Mouse (Mus musculus) cerebellum, adult 2 months (tissue): ENCODE measurements at regions not wholly inside any gene's neighbourhood (a gene's known extent, or its start where the extent isn't known, plus 50 kb on each side); places are given as distances from the start of the nearest gene placed in this dataset.

Source experiments
- DNase-seq, 2 experiments: peaks; one replicate each; pipeline ENCODE4 v3.0.0; 2021
- H3K27ac ChIP-seq: fragments of 200-500 bp; 2 replicates; pipeline ENCODE4 v1.5.1; 2012; ENCODE audit warnings: low read length, control low read depth, inconsistent platforms; ENCODE audit not compliant: insufficient read depth
- H3K27me3 ChIP-seq: fragments of 200-500 bp; 2 replicates; pipeline ENCODE4 v1.6.1; 2012; ENCODE audit warnings: inconsistent platforms, mild to moderate bottlenecking, low read length, moderate library complexity; ENCODE audit not compliant: control insufficient read depth, insufficient read depth
- H3K4me1 ChIP-seq: fragments of 200-500 bp; 2 replicates; pipeline ENCODE4 v1.6.1; 2011; ENCODE audit warnings: low read length; ENCODE audit not compliant: control insufficient read depth, insufficient read depth
- H3K4me3 ChIP-seq: fragments of 200-500 bp; replicated peaks from 2 replicates; pipeline ENCODE3; 2011; ENCODE audit warnings: mild to moderate bottlenecking, low read depth, low read length, control low read depth; ENCODE audit not compliant: insufficient read depth
- CTCF ChIP-seq: fragments of 200-500 bp; IDR thresholded peaks from 2 replicates; pipeline ENCODE4 v1.5.1; 2011; ENCODE audit warnings: low read depth, mild to moderate bottlenecking, control low read depth, low read length, moderate library complexity, borderline replicate concordance; ENCODE audit not compliant: insufficient read depth
- POLR2A ChIP-seq: fragments of 200-500 bp; IDR thresholded peaks from 2 replicates; pipeline ENCODE4 v1.6.1; 2011; ENCODE audit warnings: low read length, control low read depth, borderline replicate concordance; ENCODE audit not compliant: insufficient read depth
- WGBS: fragments of 180-500 bp; shearing (Covaris S2); methylation state at CpG from one replicate; pipeline ENCODE4 v1.1.7; 2018; 5-methylcytosine and 5-hydroxymethylcytosine counted together

DNA sequence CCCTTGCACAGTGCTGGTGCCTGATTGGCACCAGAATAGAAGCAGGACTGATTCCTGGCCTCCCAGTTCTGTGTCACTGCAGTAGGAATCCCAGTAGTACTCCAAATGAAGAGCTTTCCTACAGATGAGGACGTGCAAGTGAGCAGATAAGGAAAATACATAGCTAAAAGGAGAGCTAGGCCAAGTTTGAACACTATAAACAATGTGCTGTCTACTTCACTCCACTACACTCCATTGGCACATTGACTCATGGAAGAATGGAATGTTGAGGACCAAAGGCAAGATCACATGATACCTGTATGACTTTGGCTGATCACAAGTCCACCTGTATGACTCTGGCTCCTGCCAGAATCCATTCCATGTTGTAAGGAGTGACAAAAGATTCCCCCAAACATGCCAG, 215.9 kb upstream of the Rnf32 start:
- TF ChIP-seq POLR2A, result no peak
- TF ChIP-seq CTCF, result no peak
- Histone ChIP-seq H3K4me3 (no peak overlapping the region), H3K27ac (no peak overlapping the region), H3K4me1 (no peaks in the 10 kb centered on the region), H3K27me3 (no peaks in the 10 kb centered on the region)
- no peak for DNase-seq
- 65% methylated on average over 1 of the region's 1 CpGs for WGBS

DNA sequence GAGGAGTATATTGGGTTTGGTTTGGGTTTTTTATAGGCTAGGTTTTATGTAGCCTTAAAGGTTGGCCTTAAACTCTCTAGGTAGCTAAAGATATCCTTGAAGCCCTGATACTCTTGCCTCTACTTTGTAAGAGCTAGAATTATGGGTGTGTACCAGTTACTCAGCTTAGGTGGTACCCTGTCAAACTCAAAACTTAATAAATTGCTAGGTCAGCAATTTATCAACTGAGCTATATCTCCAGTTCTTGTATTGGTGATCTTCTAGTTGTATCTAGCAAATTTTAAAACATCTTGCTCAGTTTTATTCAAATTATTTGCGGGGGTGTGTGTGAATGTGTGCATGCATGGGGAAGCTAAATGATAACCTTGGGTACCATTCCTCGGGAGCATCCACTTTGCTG, 225.4 kb upstream of the Rnf32 start:
- WGBS, result 94% methylated on average over 2 of the region's 2 CpGs
- TF ChIP-seq POLR2A (no peak), CTCF (no peak)
- H3K4me1 ChIP-seq, result no peaks in the 10 kb centered on the region
- DNase-seq, result no peak
- H3K27ac ChIP-seq, result no peak overlapping the region
- no peak overlapping the region for H3K4me3 ChIP-seq
- H3K27me3 ChIP-seq, result no peaks in the 10 kb centered on the region

DNA sequence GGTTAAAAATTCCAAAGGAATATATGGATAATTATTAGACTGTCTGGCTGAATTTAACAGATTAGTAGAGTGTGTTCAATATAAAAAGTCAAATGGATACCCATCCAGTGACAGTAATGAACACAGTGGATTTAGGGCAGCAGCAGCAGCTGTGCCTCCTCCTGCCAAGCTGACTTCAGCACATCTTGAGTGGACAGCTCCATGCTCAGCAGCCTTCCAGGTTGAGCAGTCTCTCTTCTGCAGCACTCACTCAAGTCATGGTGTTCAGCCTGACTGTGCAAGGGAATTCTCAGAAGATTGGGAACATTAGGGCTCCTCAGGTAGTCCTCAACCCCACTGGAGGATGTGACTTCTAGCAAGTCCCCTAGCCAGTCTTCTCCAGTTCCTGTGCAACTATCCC, 240.8 kb upstream of the Rnf32 start:
- DNase-seq, result no peak
- Histone ChIP-seq H3K27ac (no peak overlapping the region), H3K4me3 (no peak overlapping the region), H3K4me1 (no peaks in the 10 kb centered on the region), H3K27me3 (no peaks in the 10 kb centered on the region)
- TF ChIP-seq CTCF, result no peak
- TF ChIP-seq POLR2A, result no peak

DNA sequence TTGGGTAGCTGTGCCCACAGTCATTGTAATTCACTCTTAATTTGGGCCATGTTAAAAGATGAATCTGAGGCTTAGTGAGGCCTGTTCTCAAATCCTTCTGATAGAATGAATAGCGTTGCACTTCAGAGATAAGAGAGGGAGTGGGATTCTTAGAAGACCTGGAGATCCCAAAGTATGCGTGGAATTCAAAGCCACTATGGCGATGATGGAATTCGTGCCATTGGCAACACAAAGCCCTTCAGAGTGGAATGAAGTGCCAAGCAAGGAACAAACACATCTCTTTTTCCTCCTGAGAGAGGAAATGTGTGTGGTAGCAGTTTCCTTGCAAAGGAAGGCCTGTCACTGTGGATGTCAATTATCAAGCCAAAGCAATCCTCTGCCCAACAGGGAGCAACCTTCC, 248.3 kb upstream of the Rnf32 start:
- H3K27ac ChIP-seq, result no peak overlapping the region
- no peaks in the 10 kb centered on the region for H3K4me1 ChIP-seq
- TF ChIP-seq CTCF (no peak), POLR2A (no peak)
- DNase-seq, result no peak
- WGBS, result 80% methylated on average over 4 of the region's 4 CpGs
- no peaks in the 10 kb centered on the region for H3K27me3 ChIP-seq
- H3K4me3 ChIP-seq, result no peak overlapping the region

DNA sequence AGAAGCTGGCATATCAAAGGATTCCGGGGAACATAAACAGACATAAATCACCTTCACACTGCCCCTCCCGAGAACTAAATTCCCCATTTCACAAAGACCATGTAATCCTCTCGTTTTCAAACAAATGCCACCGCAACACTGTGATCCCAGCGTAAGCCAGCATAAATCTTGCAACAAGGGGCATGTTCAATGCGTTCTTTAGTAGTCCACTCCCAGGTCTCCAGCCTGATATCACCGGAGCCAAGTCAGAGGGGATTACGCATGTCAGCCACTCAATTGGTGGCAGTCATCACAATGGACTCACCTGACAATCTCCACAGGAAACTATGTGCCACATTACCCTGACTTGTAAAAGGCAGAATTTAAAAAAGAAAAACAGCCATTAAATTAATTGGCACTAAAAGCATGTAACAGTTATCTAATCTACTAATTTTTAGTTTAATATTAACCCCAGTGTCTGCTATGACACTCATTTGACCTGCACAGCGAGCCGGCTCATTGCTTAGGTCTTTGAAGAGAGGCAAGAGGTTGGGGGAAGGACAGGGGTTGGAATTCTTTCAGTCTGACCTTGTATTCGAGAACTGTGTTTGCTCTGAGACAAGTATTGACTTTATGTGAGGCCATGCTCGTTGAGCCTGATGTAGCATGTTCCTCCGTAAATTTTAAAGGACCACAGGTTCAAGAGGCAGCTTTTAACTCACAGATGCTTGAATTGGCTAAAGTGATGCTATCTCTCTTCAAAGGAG, 252.0 kb upstream of the Rnf32 start:
- no peak overlapping the region for H3K27ac ChIP-seq
- H3K4me1 ChIP-seq, result no peaks in the 10 kb centered on the region
- TF ChIP-seq POLR2A (no peak), CTCF (no peak)
- no peaks in the 10 kb centered on the region for H3K27me3 ChIP-seq
- 79% methylated on average over 13 of the region's 13 CpGs for WGBS
- no peak for DNase-seq
- no peak overlapping the region for H3K4me3 ChIP-seq

DNA sequence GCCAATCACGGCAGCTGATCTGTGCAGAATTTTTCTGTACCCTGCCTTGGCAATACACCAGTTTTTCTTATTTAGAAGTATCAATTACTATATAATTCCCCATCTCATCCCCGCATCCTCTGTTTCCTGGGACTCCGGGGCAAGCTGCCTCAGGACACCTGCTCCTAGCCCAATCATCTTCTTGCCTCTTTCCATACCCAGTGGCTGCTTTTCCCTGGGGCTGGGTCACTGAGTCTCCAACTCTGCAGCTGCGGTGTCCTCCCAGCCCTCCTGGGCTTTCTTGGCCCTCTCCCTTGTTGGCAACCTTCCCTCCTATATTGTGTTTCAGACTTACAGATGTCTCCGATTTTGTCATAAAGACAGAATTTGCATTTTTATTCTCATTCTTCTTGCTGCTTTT, 254.8 kb upstream of the Rnf32 start:
- DNase-seq, result no peak
- H3K4me1 ChIP-seq, result no peaks in the 10 kb centered on the region
- no peak for TF ChIP-seq POLR2A
- no peak for TF ChIP-seq CTCF
- 14% methylated on average over 5 of the region's 5 CpGs for WGBS
- no peak overlapping the region for H3K4me3 ChIP-seq
- H3K27ac ChIP-seq, result no peak overlapping the region
- no peaks in the 10 kb centered on the region for H3K27me3 ChIP-seq

DNA sequence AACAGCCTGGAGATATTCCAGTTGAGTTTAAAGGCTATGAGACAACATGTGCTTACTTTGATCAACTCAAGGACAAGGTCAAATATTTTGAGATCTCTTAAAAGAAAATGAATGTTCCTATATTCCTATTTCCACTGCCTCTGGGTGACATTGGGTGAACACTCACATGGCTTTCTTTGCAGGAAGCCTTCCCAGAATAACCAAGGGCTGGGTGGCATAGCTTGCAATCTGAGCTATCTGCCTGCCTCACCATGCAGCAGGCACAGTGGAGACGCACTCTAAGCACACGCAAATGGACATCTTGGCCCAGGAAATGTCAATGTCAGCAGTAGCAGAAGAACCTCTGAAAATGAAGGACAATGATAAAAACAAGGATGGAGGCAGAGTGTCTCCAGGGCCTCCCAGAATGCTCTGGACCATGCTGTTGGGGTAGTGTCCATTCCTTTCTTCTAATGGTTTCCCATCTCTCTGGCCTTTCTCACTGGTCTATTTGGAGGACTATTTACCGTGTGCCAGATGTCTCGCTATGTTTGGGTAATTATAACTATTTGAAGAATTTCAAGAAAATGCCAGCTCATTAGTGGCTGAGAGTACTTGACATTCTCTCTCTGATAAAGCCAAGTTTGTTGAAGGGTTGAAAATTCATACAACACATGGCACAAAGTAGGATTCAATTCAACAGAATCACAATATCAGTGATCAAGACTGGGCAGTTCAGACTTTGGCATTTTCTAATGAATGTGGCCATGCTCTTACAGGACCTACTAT, 276.3 kb upstream of the Rnf32 start:
- TF ChIP-seq CTCF (no peak), POLR2A (no peak)
- no peak for DNase-seq

DNA sequence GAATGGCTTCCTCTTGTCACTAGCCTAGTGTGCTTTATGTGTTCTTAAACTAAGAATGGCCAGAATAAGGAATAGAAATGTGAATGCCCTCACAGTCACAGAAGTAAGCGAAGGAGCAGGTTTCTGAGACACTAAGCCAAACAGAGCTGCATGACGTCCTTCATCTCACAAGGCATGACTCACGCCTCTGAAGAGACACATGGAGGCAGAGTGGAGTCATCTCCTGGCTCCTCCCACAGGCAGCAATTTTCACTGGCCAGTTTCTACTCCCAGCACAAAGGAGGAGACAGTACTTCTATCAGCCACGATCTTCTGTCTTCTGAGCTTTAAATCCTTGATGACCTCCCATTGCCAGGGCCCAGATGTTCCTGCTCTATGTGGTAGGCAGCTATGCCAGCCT, 291.3 kb upstream of the Rnf32 start:
- Histone ChIP-seq H3K27ac (no peak overlapping the region), H3K27me3 (no peaks in the 10 kb centered on the region), H3K4me3 (no peak overlapping the region), H3K4me1 (no peaks in the 10 kb centered on the region)
- no peak for DNase-seq
- TF ChIP-seq CTCF (no peak), POLR2A (no peak)
- 46% methylated on average over 4 of the region's 4 CpGs for WGBS

More for the DNA sequence above, 276.3 kb upstream of the Rnf32 start:
- Histone ChIP-seq H3K4me3 (no peak overlapping the region), H3K27me3 (no peaks in the 10 kb centered on the region), H3K4me1 (no peaks in the 10 kb centered on the region), H3K27ac (no peak overlapping the region)
- 85% methylated on average over 4 of the region's 4 CpGs for WGBS
